Mouse (Mus musculus): ENCODE measurements around the gene Ager. TPM values are rescaled to one million over a fixed set of nuclear protein-coding genes. Genes with fewer than 3 reads are reported as not detected.

The Ager gene
- polyA plus RNA-seq, 1 experiment from 2014 or later: 2.6 TPM

GRCm38 (mm10) chr17:34564796-34565195, 32.9 kb upstream of the Ager start:
- peaks cover 29% of the 10 kb centered on the region for H3K4me1 ChIP-seq
- DNase-seq (ENCODE audit: low spot score): no peak
- 38% methylated on average over 3 of the region's 3 CpGs for WGBS
- H3K27me3 ChIP-seq (replicated peaks; ENCODE audit: low read depth, poor library complexity, severe bottlenecking): peaks cover 27% of the 10 kb centered on the region
- H3K9me3 ChIP-seq: no peaks in the 10 kb centered on the region
- peak overlapping the region; percentile 66; the same call in 1 of the 2 replicates for H3K27ac ChIP-seq (replicated peaks)
- H3K36me3 ChIP-seq (replicated peaks): no peaks in the 10 kb centered on the region
- peak overlapping the region; percentile 25 for H3K4me3 ChIP-seq

GRCm38 (mm10) chr17:34567311-34567710, 30.4 kb upstream of the Ager start:
- no peak for DNase-seq (ENCODE audit: low spot score)
- Histone ChIP-seq H3K27me3 (replicated peaks; ENCODE audit: low read depth, poor library complexity, severe bottlenecking) (peaks cover 32% of the 10 kb centered on the region), H3K4me3 (no peak overlapping the region), H3K27ac (replicated peaks) (no peak overlapping the region), H3K36me3 (replicated peaks) (no peaks in the 10 kb centered on the region), H3K9me3 (0 out of 2 replicates have a peak, but pooled peaks cover 4% of the 10 kb centered on the region), H3K4me1 (peaks cover 29% of the 10 kb centered on the region)
- WGBS: 66% methylated on average over 9 of the region's 9 CpGs

- Histone ChIP-seq H3K4me3 (no peak overlapping the region), H3K27me3 (replicated peaks; ENCODE audit: low read depth, poor library complexity, severe bottlenecking) (peaks cover 32% of the 10 kb centered on the region), H3K4me1 (peaks cover 33% of the 10 kb centered on the region), H3K36me3 (replicated peaks) (no peaks in the 10 kb centered on the region), H3K27ac (replicated peaks) (no peak overlapping the region), H3K9me3 (0 out of 2 replicates have a peak, but pooled peaks cover 4% of the 10 kb centered on the region)
- 79% methylated on average over 13 of the region's 13 CpGs for WGBS
- no peak for DNase-seq (ENCODE audit: low spot score)
These were observed 29.2 kb upstream of the Ager start for GRCm38 (mm10) chr17:34568421-34568820.

DNA sequence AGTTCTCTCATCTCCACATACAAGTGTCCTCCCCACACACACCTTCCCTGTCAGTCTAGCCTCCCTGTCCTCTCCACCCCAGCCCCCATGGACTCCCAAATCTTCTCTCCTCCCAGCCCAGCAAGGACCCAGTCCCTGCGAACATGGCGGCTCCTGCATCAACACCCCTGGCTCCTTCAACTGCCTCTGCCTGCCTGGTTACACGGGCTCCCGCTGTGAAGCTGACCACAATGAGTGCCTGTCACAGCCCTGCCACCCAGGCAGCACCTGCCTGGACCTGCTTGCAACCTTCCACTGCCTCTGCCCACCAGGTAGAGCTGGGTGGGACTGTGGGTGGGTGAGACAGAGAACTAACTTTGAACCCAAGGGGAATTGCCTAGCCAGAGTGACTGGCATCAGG, 27.7 kb upstream of the Ager start:
- DNase-seq (ENCODE audit: low spot score): no peak
- Histone ChIP-seq H3K4me3 (no peak overlapping the region), H3K27me3 (replicated peaks; ENCODE audit: low read depth, poor library complexity, severe bottlenecking) (peaks cover 30% of the 10 kb centered on the region), H3K36me3 (replicated peaks) (no peaks in the 10 kb centered on the region), H3K27ac (replicated peaks) (no peak overlapping the region), H3K4me1 (peaks cover 22% of the 10 kb centered on the region), H3K9me3 (0 out of 2 replicates have a peak, but pooled peaks cover 4% of the 10 kb centered on the region)
- 68% methylated on average over 4 of the region's 4 CpGs for WGBS

DNA sequence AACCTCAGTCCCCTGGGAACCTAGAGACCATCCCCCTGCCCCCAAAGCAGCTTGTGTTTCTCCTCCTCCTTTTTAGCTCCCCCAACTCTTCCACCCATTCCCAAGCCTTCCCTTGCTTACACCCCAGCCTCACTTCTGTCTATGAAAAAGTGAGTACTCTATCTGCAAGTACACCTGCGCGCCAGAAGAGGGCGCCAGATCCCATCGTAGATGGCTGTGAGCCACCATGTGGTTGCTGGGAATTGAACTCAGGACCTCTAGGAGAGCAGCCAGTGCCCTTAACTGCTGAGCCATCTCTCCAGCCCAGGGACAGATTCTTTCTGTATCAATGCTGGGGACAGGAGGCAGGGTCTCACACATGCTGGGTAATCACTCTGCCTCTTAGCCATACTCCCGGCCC, 25.8 kb upstream of the Ager start:
- DNase-seq (ENCODE audit: low spot score): no peak
- 16% methylated on average over 5 of the region's 5 CpGs for WGBS
- no peak overlapping the region for H3K27ac ChIP-seq (replicated peaks)
- peaks cover 20% of the 10 kb centered on the region for H3K27me3 ChIP-seq (replicated peaks; ENCODE audit: low read depth, poor library complexity, severe bottlenecking)
- H3K9me3 ChIP-seq: 0 out of 2 replicates have a peak, but pooled peaks cover 4% of the 10 kb centered on the region
- no peaks in the 10 kb centered on the region for H3K36me3 ChIP-seq (replicated peaks)
- H3K4me3 ChIP-seq: no peak overlapping the region
- H3K4me1 ChIP-seq: peaks cover 22% of the 10 kb centered on the region

GRCm38 (mm10) chr17:34572361-34572760, 25.3 kb upstream of the Ager start:
- Histone ChIP-seq H3K27me3 (replicated peaks; ENCODE audit: low read depth, poor library complexity, severe bottlenecking) (peaks cover 15% of the 10 kb centered on the region), H3K36me3 (replicated peaks) (no peaks in the 10 kb centered on the region), H3K4me1 (peaks cover 22% of the 10 kb centered on the region), H3K9me3 (0 out of 2 replicates have a peak, but pooled peaks cover 4% of the 10 kb centered on the region), H3K27ac (replicated peaks) (no peak overlapping the region; the same call in 1 of the 2 replicates), H3K4me3 (no peak overlapping the region)
- no peak for DNase-seq (ENCODE audit: low spot score)
- 8% methylated on average over 15 of the region's 15 CpGs for WGBS

- Histone ChIP-seq H3K27ac (replicated peaks) (no peak overlapping the region), H3K4me1 (peaks cover 17% of the 10 kb centered on the region), H3K4me3 (no peak overlapping the region), H3K9me3 (0 out of 2 replicates have a peak, but pooled peaks cover 4% of the 10 kb centered on the region), H3K27me3 (replicated peaks; ENCODE audit: low read depth, poor library complexity, severe bottlenecking) (no peaks in the 10 kb centered on the region; the same call in 1 of the 2 replicates), H3K36me3 (replicated peaks) (no peaks in the 10 kb centered on the region)
- WGBS: 68% methylated on average over 5 of the region's 5 CpGs
- no peak for DNase-seq (ENCODE audit: low spot score)
These were observed 21.1 kb upstream of the Ager start for GRCm38 (mm10) chr17:34576577-34576976.

DNA sequence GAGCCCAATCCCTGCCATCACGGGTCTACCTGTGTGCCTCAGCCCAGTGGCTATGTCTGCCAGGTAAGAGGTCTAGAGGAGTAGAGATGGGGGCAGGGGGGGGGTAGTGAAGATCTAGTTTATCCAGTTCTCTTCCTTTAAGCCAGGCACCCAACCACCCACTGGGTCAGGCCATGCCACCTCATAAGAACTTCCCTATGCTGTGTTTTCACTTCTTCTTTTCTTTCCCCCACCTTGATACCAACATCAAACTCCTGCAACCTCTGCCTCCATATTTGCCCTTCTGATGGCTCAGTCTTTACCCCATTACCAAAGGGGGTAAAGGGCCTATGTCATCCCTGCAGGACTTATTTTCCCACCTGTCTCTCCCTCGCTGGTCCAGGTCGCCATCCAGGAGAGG, 19.6 kb upstream of the Ager start:
- DNase-seq (ENCODE audit: low spot score): no peak
- WGBS: 91% methylated on average over 3 of the region's 3 CpGs
- no peaks in the 10 kb centered on the region for H3K36me3 ChIP-seq (replicated peaks)

GRCm38 (mm10) chr17:34582528-34582927, 15.1 kb upstream of the Ager start:
- H3K4me3 ChIP-seq: peak overlapping the region; percentile 13; the same call in 1 of the 2 replicates
- H3K9me3 ChIP-seq: no peaks in the 10 kb centered on the region
- no peak for DNase-seq (ENCODE audit: low spot score)
- H3K27ac ChIP-seq (replicated peaks): no peak overlapping the region; the same call in 1 of the 2 replicates
- peaks cover 30% of the 10 kb centered on the region for H3K4me1 ChIP-seq
- no peaks in the 10 kb centered on the region for H3K36me3 ChIP-seq (replicated peaks)
- H3K27me3 ChIP-seq (replicated peaks; ENCODE audit: low read depth, poor library complexity, severe bottlenecking): no peaks in the 10 kb centered on the region; the same call in 1 of the 2 replicates
- 87% methylated on average over 12 of the region's 12 CpGs for WGBS

More for the DNA sequence above, 19.6 kb upstream of the Ager start:
- Histone ChIP-seq H3K9me3 (no peaks in the 10 kb centered on the region), H3K27me3 (replicated peaks; ENCODE audit: low read depth, poor library complexity, severe bottlenecking) (no peaks in the 10 kb centered on the region; the same call in 1 of the 2 replicates), H3K4me1 (peaks cover 17% of the 10 kb centered on the region), H3K4me3 (no peak overlapping the region), H3K27ac (replicated peaks) (no peak overlapping the region)

DNA sequence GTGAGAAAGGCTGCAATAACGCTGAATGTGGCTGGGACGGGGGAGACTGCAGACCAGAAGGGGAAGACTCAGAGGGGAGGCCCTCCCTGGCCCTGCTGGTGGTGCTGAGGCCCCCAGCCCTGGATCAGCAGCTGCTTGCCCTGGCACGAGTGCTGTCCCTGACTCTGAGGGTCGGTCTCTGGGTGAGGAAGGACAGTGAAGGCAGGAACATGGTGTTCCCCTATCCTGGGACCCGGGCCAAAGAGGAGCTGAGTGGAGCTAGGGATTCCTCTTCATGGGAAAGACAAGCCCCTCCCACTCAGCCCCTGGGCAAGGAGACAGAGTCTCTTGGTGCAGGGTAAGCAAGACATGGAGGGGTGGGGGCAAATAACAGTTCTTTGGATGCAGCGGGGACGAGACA, 14.3 kb upstream of the Ager start:
- Histone ChIP-seq H3K27me3 (replicated peaks; ENCODE audit: low read depth, poor library complexity, severe bottlenecking) (no peaks in the 10 kb centered on the region; the same call in 1 of the 2 replicates), H3K9me3 (no peaks in the 10 kb centered on the region), H3K27ac (replicated peaks) (peak overlapping the region; percentile 20; the same call in 1 of the 2 replicates), H3K36me3 (replicated peaks) (no peaks in the 10 kb centered on the region), H3K4me1 (peaks cover 39% of the 10 kb centered on the region), H3K4me3 (0 out of 2 replicates have a peak overlapping the region, but pooled peaks have one; percentile 18)
- no peak for DNase-seq (ENCODE audit: low spot score)
- WGBS: 53% methylated on average over 7 of the region's 7 CpGs

DNA sequence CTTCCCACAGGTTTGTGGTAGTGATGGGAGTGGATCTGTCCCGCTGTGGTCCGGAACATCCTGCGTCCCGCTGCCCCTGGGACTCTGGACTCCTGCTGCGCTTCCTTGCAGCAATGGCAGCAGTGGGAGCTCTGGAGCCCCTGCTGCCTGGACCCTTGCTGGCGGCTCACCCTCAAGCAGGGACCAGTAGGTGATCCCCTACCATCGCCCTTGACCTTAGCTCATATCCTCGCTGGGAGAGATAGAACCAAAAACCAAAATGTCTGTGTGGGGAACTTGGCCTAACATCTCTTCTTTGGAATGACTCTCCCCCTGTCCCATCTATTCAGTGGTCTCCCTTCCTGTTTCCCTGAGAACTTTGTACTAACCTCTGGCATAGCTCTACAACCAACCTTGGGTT, 13.8 kb upstream of the Ager start:
- Histone ChIP-seq H3K27me3 (replicated peaks; ENCODE audit: low read depth, poor library complexity, severe bottlenecking) (no peaks in the 10 kb centered on the region; the same call in 1 of the 2 replicates), H3K4me1 (peaks cover 43% of the 10 kb centered on the region), H3K4me3 (0 out of 2 replicates have a peak overlapping the region, but pooled peaks have one; percentile 18), H3K36me3 (replicated peaks) (no peaks in the 10 kb centered on the region), H3K9me3 (no peaks in the 10 kb centered on the region), H3K27ac (replicated peaks) (peak overlapping the region; percentile 20; the same call in 1 of the 2 replicates)
- WGBS: 78% methylated on average over 8 of the region's 8 CpGs
- DNase-seq (ENCODE audit: low spot score): no peak

- no peak overlapping the region for H3K4me3 ChIP-seq
- peak overlapping the region; percentile 97; the same call in 1 of the 2 replicates for H3K27ac ChIP-seq (replicated peaks)
- no peak for DNase-seq (ENCODE audit: low spot score)
- no peaks in the 10 kb centered on the region for H3K36me3 ChIP-seq (replicated peaks)
- peaks cover 56% of the 10 kb centered on the region for H3K4me1 ChIP-seq
- 87% methylated on average over 8 of the region's 8 CpGs for WGBS
- H3K27me3 ChIP-seq (replicated peaks; ENCODE audit: low read depth, poor library complexity, severe bottlenecking): no peaks in the 10 kb centered on the region; the same call in 1 of the 2 replicates
- H3K9me3 ChIP-seq: no peaks in the 10 kb centered on the region
These were observed 12.5 kb upstream of the Ager start for GRCm38 (mm10) chr17:34585121-34585520.
